Mouse (Mus musculus) neural tube, embryonic 12.5 days (tissue): ENCODE results near the gene Treml1. TPM values are rescaled to one million over a fixed set of nuclear protein-coding genes. Genes with fewer than 3 reads are reported as not detected.
"Not testable (repeated sequence)": the region's sequence is repeated elsewhere in the genome, so short reads cannot be mapped to it uniquely, and the experiment has no call there.

ENCODE experiments used
- ATAC-seq: fragments of 200-750 bp; cut with Nextera tagmentation; 2 replicates; pipeline ENCODE4 v1.8.0; 2017; ENCODE audit warnings: low read depth, mild to moderate bottlenecking, moderate TSS enrichment, moderate library complexity; ENCODE audit not compliant: low FRiP score
- H3K27ac ChIP-seq: fragments of 300-500 bp; sonication (generic); 2 replicates; pipeline ENCODE4 v1.5.1; 2016
- H3K27me3 ChIP-seq: fragments of 300-500 bp; sonication (generic); replicated peaks from 2 replicates; pipeline ENCODE4 v1.6.1; 2016; ENCODE audit warnings: mild to moderate bottlenecking
- H3K36me3 ChIP-seq: fragments of 300-500 bp; sonication (generic); 2 replicates; pipeline ENCODE4 v1.6.1; 2016; ENCODE audit warnings: mild to moderate bottlenecking
- H3K4me1 ChIP-seq: fragments of 300-500 bp; sonication (generic); 2 replicates; pipeline ENCODE4 v1.6.1; 2016
- H3K4me2 ChIP-seq: fragments of 300-500 bp; sonication (generic); replicated peaks from 2 replicates; pipeline ENCODE4 v1.6.1; 2016; ENCODE audit warnings: mild to moderate bottlenecking
- H3K4me3 ChIP-seq: fragments of 300-500 bp; sonication (generic); 2 replicates; pipeline ENCODE4 v1.5.1; 2016
- H3K9ac ChIP-seq: fragments of 300-500 bp; sonication (generic); 2 replicates; pipeline ENCODE4 v1.6.1; 2016; ENCODE audit warnings: mild to moderate bottlenecking
- H3K9me3 ChIP-seq: fragments of 300-500 bp; sonication (generic); 2 replicates; pipeline ENCODE4 v1.6.1; 2016; ENCODE audit warnings: mild to moderate bottlenecking
- WGBS: fragments of 180-500 bp; shearing (Covaris S2); methylation state at CpG from one replicate; pipeline ENCODE4 v1.1.7; 2016; 5-methylcytosine and 5-hydroxymethylcytosine counted together
- polyA plus RNA-seq: library from polyadenylated mRNA; unstranded; fragments of >200 nt; fragmentation: Nextera tagmentation; extraction: Ambion mirVana; gene quantifications from 2 replicates; pipeline ENCODE4 v1.2.1, GENCODE M21; 2016

Treml1 gene
- polyA plus RNA-seq = 1.3 and 2.7 TPM in 2 replicates

- Histone ChIP-seq H3K9me3 (no peaks in the 10 kb centered on the region), H3K9ac (no peak within 1 kb of the TSS), H3K4me3 (no peak within 1 kb of the TSS), H3K27me3 (no peaks in the 10 kb centered on the region), H3K36me3 (no peaks in the 10 kb centered on the region), H3K27ac (no peak within 1 kb of the TSS), H3K4me2 (no peak within 1 kb of the TSS), H3K4me1 (no peaks in the 10 kb centered on the region)
- 85% methylated on average over 7 of the region's 7 CpGs for WGBS
- no peak for ATAC-seq
Measured at GRCm38 (mm10) chr17:48359616-48360015, at the start of gene Treml1. Gene Treml1, plus strand, starts transcription at chr17:48359916.

- H3K9ac ChIP-seq = no peak overlapping the region
- ATAC-seq = no peak
- 75% methylated on average over 2 of the region's 2 CpGs for WGBS
Measured at GRCm38 (mm10) chr17:48312124-48312523, 47.6 kb upstream of the Treml1 start.

GRCm38 (mm10) chr17:48315905-48316579 is 43.7 kb upstream of the Treml1 start, which contains the start of gene B430306N03Rik:
Gene B430306N03Rik, plus strand, starts transcription at chr17:48316141.
- H3K27me3 ChIP-seq, H3K9me3 ChIP-seq, H3K27ac ChIP-seq, ATAC-seq, H3K9ac ChIP-seq, H3K4me3 ChIP-seq, H3K36me3 ChIP-seq, H3K4me1 ChIP-seq, H3K4me2 ChIP-seq: not testable (repeated sequence)
- WGBS = 87% methylated on average over 3 of the region's 3 CpGs

More at GRCm38 (mm10) chr17:48312124-48312523, 47.6 kb upstream of the Treml1 start:
- Histone ChIP-seq H3K4me1 (no peaks in the 10 kb centered on the region), H3K4me3 (no peak overlapping the region), H3K27ac (no peak overlapping the region), H3K27me3 (no peaks in the 10 kb centered on the region), H3K36me3 (no peaks in the 10 kb centered on the region), H3K4me2 (no peak overlapping the region), H3K9me3 (no peaks in the 10 kb centered on the region)

GRCm38 (mm10) chr17:48318686-48319085 is 41.0 kb upstream of the Treml1 start:
- no peaks in the 10 kb centered on the region for H3K4me1 ChIP-seq
- 96% methylated on average over 1 of the region's 1 CpGs for WGBS
- no peak overlapping the region for H3K4me3 ChIP-seq
- H3K27ac ChIP-seq = no peak overlapping the region
- no peak for ATAC-seq
- no peaks in the 10 kb centered on the region for H3K27me3 ChIP-seq
- no peak overlapping the region for H3K9ac ChIP-seq
- H3K9me3 ChIP-seq = no peaks in the 10 kb centered on the region
- no peaks in the 10 kb centered on the region for H3K36me3 ChIP-seq
- H3K4me2 ChIP-seq = no peak overlapping the region

- ATAC-seq = no peak
- Histone ChIP-seq H3K36me3 (no peaks in the 10 kb centered on the region), H3K27ac (no peak overlapping the region), H3K9ac (no peak overlapping the region), H3K4me3 (no peak overlapping the region), H3K27me3 (no peaks in the 10 kb centered on the region), H3K4me1 (no peaks in the 10 kb centered on the region), H3K9me3 (no peaks in the 10 kb centered on the region), H3K4me2 (no peak overlapping the region)
- WGBS = 82% methylated on average over 2 of the region's 2 CpGs
Measured at GRCm38 (mm10) chr17:48321279-48321678, 38.4 kb upstream of the Treml1 start.

GRCm38 (mm10) chr17:48323236-48323635 is 36.5 kb upstream of the Treml1 start:
- Histone ChIP-seq H3K4me2 (no peak overlapping the region), H3K4me3 (no peak overlapping the region), H3K27me3 (no peaks in the 10 kb centered on the region), H3K27ac (no peak overlapping the region), H3K9me3 (no peaks in the 10 kb centered on the region), H3K4me1 (no peaks in the 10 kb centered on the region), H3K9ac (no peak overlapping the region), H3K36me3 (no peaks in the 10 kb centered on the region)
- WGBS = 76% methylated on average over 3 of the region's 3 CpGs
- ATAC-seq = no peak

GRCm38 (mm10) chr17:48324258-48324657 is 35.5 kb upstream of the Treml1 start:
- no peak overlapping the region for H3K9ac ChIP-seq
- H3K9me3 ChIP-seq = no peaks in the 10 kb centered on the region
- H3K36me3 ChIP-seq = no peaks in the 10 kb centered on the region
- H3K4me1 ChIP-seq = no peaks in the 10 kb centered on the region
- no peak overlapping the region for H3K4me3 ChIP-seq
- H3K4me2 ChIP-seq = no peak overlapping the region
- WGBS = 97% methylated on average over 5 of the region's 5 CpGs
- H3K27me3 ChIP-seq = no peaks in the 10 kb centered on the region
- no peak overlapping the region for H3K27ac ChIP-seq
- no peak for ATAC-seq

GRCm38 (mm10) chr17:48325093-48325492 is 34.6 kb upstream of the Treml1 start:
- H3K4me3 ChIP-seq = no peak overlapping the region
- no peaks in the 10 kb centered on the region for H3K9me3 ChIP-seq
- no peaks in the 10 kb centered on the region for H3K27me3 ChIP-seq
- WGBS = 97% methylated on average over 6 of the region's 6 CpGs
- no peak overlapping the region for H3K4me2 ChIP-seq
- no peak overlapping the region for H3K27ac ChIP-seq
- no peak for ATAC-seq
- H3K36me3 ChIP-seq = no peaks in the 10 kb centered on the region
- H3K9ac ChIP-seq = no peak overlapping the region
- H3K4me1 ChIP-seq = no peaks in the 10 kb centered on the region

- Histone ChIP-seq H3K4me2 (no peak overlapping the region), H3K27ac (no peak overlapping the region), H3K27me3 (no peaks in the 10 kb centered on the region), H3K9me3 (no peaks in the 10 kb centered on the region), H3K4me1 (no peaks in the 10 kb centered on the region), H3K4me3 (no peak overlapping the region), H3K9ac (no peak overlapping the region), H3K36me3 (no peaks in the 10 kb centered on the region)
- 92% methylated on average over 11 of the region's 11 CpGs for WGBS
- no peak for ATAC-seq
Measured at GRCm38 (mm10) chr17:48325638-48326037, 34.1 kb upstream of the Treml1 start.

- ATAC-seq = no peak
- H3K4me1 ChIP-seq = no peaks in the 10 kb centered on the region
- H3K4me2 ChIP-seq = no peak overlapping the region
- no peaks in the 10 kb centered on the region for H3K36me3 ChIP-seq
- 86% methylated on average over 4 of the region's 4 CpGs for WGBS
- no peaks in the 10 kb centered on the region for H3K27me3 ChIP-seq
- no peak overlapping the region for H3K27ac ChIP-seq
- no peak overlapping the region for H3K9ac ChIP-seq
- no peaks in the 10 kb centered on the region for H3K9me3 ChIP-seq
- H3K4me3 ChIP-seq = no peak overlapping the region
Measured at GRCm38 (mm10) chr17:48326656-48327055, 33.1 kb upstream of the Treml1 start.

GRCm38 (mm10) chr17:48332524-48332923 is 27.2 kb upstream of the Treml1 start:
- WGBS = 93% methylated on average over 2 of the region's 2 CpGs
- no peak overlapping the region for H3K9ac ChIP-seq
- no peak overlapping the region for H3K4me2 ChIP-seq
- no peak for ATAC-seq
- no peak overlapping the region for H3K4me3 ChIP-seq
- no peaks in the 10 kb centered on the region for H3K27me3 ChIP-seq
- H3K36me3 ChIP-seq = no peaks in the 10 kb centered on the region
- no peaks in the 10 kb centered on the region for H3K9me3 ChIP-seq
- H3K27ac ChIP-seq = no peak overlapping the region
- no peaks in the 10 kb centered on the region for H3K4me1 ChIP-seq

- no peak overlapping the region for H3K27ac ChIP-seq
- 93% methylated on average over 4 of the region's 4 CpGs for WGBS
- ATAC-seq = no peak
- H3K4me3 ChIP-seq = no peak overlapping the region
- H3K9ac ChIP-seq = no peak overlapping the region
- H3K27me3 ChIP-seq = no peaks in the 10 kb centered on the region
- H3K4me2 ChIP-seq = no peak overlapping the region
- no peaks in the 10 kb centered on the region for H3K4me1 ChIP-seq
- no peaks in the 10 kb centered on the region for H3K36me3 ChIP-seq
- H3K9me3 ChIP-seq = no peaks in the 10 kb centered on the region
Measured at GRCm38 (mm10) chr17:48334186-48334585, 25.5 kb upstream of the Treml1 start.

GRCm38 (mm10) chr17:48336857-48337256 is 22.9 kb upstream of the Treml1 start:
- no peaks in the 10 kb centered on the region for H3K36me3 ChIP-seq
- no peak overlapping the region for H3K4me3 ChIP-seq
- H3K4me1 ChIP-seq = no peaks in the 10 kb centered on the region
- no peak overlapping the region for H3K27ac ChIP-seq
- no peaks in the 10 kb centered on the region for H3K27me3 ChIP-seq
- WGBS = 2% methylated on average over 6 of the region's 6 CpGs
- H3K4me2 ChIP-seq = no peak overlapping the region
- no peak for ATAC-seq
- H3K9me3 ChIP-seq = no peaks in the 10 kb centered on the region
- no peak overlapping the region for H3K9ac ChIP-seq
